Mouse (Mus musculus) limb, embryonic 14.5 days (tissue): Measurements from ENCODE around the gene Adgrf5. TPM values are rescaled to one million over a fixed set of nuclear protein-coding genes. Genes with fewer than 3 reads are reported as not detected.

Experiments used
- ATAC-seq: fragments of 200-750 bp; cut with Nextera tagmentation; 2 replicates; pipeline ENCODE4 v1.8.0; 2017; ENCODE audit warnings: low read depth, moderate number of reproducible peaks, moderate TSS enrichment; ENCODE audit not compliant: low FRiP score
- DNase-seq: peaks from one replicate; pipeline ENCODE4 v3.0.0-alpha.2; 2015; ENCODE audit warnings: low spot score
- H3K27ac ChIP-seq: fragments of 300-500 bp; sonication (generic); replicated peaks from 2 replicates; pipeline ENCODE4 v1.5.1; 2014; ENCODE audit warnings: low read depth, mild to moderate bottlenecking, low read length, moderate library complexity, mixed read lengths
- H3K27me3 ChIP-seq: fragments of 300-500 bp; sonication (generic); 2 replicates; pipeline ENCODE4 v1.6.1; 2014; ENCODE audit warnings: low read length, mixed read lengths; ENCODE audit not compliant: control insufficient read depth, insufficient read depth
- H3K36me3 ChIP-seq: fragments of 300-500 bp; sonication (generic); 2 replicates; pipeline ENCODE4 v1.6.1; 2014; ENCODE audit warnings: mild to moderate bottlenecking, low read length, moderate library complexity, mixed read lengths; ENCODE audit not compliant: control insufficient read depth, insufficient read depth
- H3K4me1 ChIP-seq: fragments of 300-500 bp; sonication (generic); 2 replicates; pipeline ENCODE4 v1.6.1; 2014; ENCODE audit warnings: antibody characterized with exemption, low read length, mixed read lengths; ENCODE audit not compliant: control insufficient read depth, insufficient read depth
- H3K4me2 ChIP-seq: fragments of 300-500 bp; sonication (generic); replicated peaks from 2 replicates; pipeline ENCODE4 v1.6.1; 2014; ENCODE audit warnings: low read depth, mild to moderate bottlenecking, low read length, moderate library complexity; ENCODE audit not compliant: severe bottlenecking
- H3K4me3 ChIP-seq: fragments of 300-500 bp; sonication (generic); replicated peaks from 2 replicates; pipeline ENCODE4 v1.5.1; 2014; ENCODE audit warnings: low read length
- H3K9ac ChIP-seq: fragments of 300-500 bp; sonication (generic); 2 replicates; pipeline ENCODE4 v1.6.1; 2014; ENCODE audit warnings: mild to moderate bottlenecking, low read depth, low read length, moderate library complexity; ENCODE audit not compliant: severe bottlenecking
- H3K9me3 ChIP-seq: fragments of 300-500 bp; sonication (generic); 2 replicates; pipeline ENCODE4 v1.6.1; 2016; ENCODE audit warnings: low read length; ENCODE audit not compliant: control insufficient read depth
- POLR2A ChIP-seq: fragments of 200-500 bp; IDR thresholded peaks from 2 replicates; pipeline ENCODE4 v1.8.0; 2012; ENCODE audit warnings: inconsistent platforms, mild to moderate bottlenecking, moderate library complexity, borderline replicate concordance; ENCODE audit not compliant: insufficient read depth, insufficient read length; ENCODE audit errors: extremely low read depth
- WGBS: fragments of 180-500 bp; shearing (Covaris S2); extraction: QIAGEN DNeasy Blood & Tissue Kit; methylation state at CpG from one replicate; pipeline ENCODE4 v1.1.7; 2014; 5-methylcytosine and 5-hydroxymethylcytosine counted together
- polyA plus RNA-seq, 2 experiments: library from polyadenylated mRNA; depleted of rRNA in 1 of 2; stranded (reverse) in 1 of 2; unstranded in 1 of 2; fragments of >200 nt; fragmentation: Nextera tagmentation in 1 of 2; extraction: Ambion mirVana in 1 of 2; gene quantifications; 2 replicates each; pipeline versions ENCODE4 v1.2.1 to v1.2.3; 2012 to 2014

The Adgrf5 gene
- polyA plus RNA-seq, 2 experiments = 7.7 to 11.9 TPM

- Histone ChIP-seq H3K36me3 (no peaks in the 10 kb centered on the region), H3K9ac (no peak overlapping the region), H3K4me1 (peaks cover 5% of the 10 kb centered on the region; the same call in 1 of the 2 replicates), H3K27ac (no peak overlapping the region), H3K4me3 (no peak overlapping the region), H3K4me2 (no peak overlapping the region), H3K9me3 (no peaks in the 10 kb centered on the region), H3K27me3 (no peaks in the 10 kb centered on the region)
- 0 out of 2 replicates have a peak, but pooled peaks have one; percentile 1 for ATAC-seq
- DNase-seq = no peak
- no peak for TF ChIP-seq POLR2A
- 69% methylated on average over 12 of the region's 12 CpGs for WGBS
These were observed 99.5 kb downstream of the Adgrf5 start for GRCm38 (mm10) chr17:43459737-43460230.

DNA sequence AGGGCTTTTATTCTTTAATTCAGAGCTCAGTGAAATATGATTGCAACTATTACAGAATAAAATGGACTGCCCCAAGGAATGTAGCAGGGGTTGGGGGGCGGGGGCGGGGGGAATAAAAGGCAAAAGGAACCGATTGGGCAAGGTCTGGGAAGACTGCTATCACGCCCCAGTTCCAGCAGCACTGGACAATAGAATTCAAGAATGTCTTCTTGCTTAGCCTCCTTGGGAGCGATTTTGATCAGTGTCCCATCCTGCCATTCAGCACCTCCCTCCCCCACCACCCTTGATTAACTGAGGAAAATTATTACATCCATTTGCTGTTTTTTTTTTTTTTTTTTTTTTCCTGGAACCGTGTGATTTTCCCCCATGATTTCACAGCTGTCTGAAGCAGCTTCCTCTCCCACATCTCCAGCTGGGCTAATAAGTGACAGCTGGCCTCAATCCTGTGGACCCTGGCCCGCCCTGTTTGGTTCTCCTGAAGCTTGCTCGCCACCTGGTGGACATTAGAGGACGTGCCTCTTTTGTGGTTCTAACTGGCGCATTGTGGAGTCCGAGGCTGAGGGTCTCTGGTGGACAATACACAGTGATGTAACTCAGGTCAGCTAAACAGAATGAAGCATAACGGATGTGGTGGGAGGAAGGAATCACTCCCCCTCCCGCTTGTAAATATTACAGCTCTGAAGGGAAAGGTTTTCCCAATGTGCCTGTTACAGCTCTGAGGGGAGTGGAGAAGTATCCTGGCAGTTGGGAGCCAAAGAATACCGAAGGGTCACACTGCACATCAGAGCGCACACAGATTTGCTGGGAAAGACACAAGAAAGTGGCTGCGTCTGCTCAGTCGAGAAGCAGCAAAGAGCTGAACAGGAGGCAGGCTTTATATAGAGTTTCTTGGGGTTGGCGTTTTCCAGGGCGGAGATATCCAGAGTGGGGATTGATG lies 100.3 kb downstream of the Adgrf5 start:
- ATAC-seq (peak; percentile 92), DNase-seq (peak; percentile 95)
- 36% methylated on average over 19 of the region's 19 CpGs for WGBS
- no peak overlapping the region for H3K9ac ChIP-seq
- no peak for TF ChIP-seq POLR2A
- peaks cover 5% of the 10 kb centered on the region; the same call in 1 of the 2 replicates for H3K4me1 ChIP-seq
- H3K36me3 ChIP-seq = no peaks in the 10 kb centered on the region
- H3K4me3 ChIP-seq = no peak overlapping the region
- no peak overlapping the region for H3K27ac ChIP-seq
- 0 out of 2 replicates have a peak overlapping the region, but pooled peaks have one; percentile 3 for H3K4me2 ChIP-seq
- no peaks in the 10 kb centered on the region for H3K9me3 ChIP-seq
- no peaks in the 10 kb centered on the region for H3K27me3 ChIP-seq

DNA sequence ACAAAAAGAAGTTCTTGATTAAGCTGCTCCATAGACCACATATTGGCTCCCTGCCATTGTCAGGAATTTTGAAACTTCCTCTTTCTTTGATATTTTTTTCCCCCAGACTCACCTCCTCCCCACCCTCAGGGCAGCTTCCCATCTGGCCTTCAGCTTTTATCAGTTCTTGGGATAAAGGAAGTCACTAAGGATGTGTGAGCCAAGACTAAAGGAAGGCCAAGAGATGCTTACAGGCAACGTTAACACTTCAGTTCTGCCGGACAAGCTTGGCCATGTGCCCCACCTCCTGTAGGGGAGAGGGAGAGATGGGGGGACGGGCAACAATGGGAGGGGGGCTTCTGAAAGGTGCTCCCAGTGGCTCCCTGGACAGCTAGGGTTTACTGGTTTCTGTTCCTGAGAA lies 109.8 kb downstream of the Adgrf5 start:
- Histone ChIP-seq H3K9ac (no peak overlapping the region), H3K27me3 (no peaks in the 10 kb centered on the region), H3K9me3 (no peaks in the 10 kb centered on the region), H3K4me3 (no peak overlapping the region), H3K4me1 (0 out of 2 replicates have a peak, but pooled peaks cover 6% of the 10 kb centered on the region), H3K4me2 (no peak overlapping the region), H3K27ac (0 out of 2 replicates have a peak overlapping the region, but pooled peaks have one; percentile 8), H3K36me3 (no peaks in the 10 kb centered on the region)
- DNase-seq (no peak), ATAC-seq (no peak)
- no peak for TF ChIP-seq POLR2A
- 12% methylated on average over 3 of the region's 3 CpGs for WGBS

GRCm38 (mm10) chr17:43472558-43472957 lies 112.3 kb downstream of the Adgrf5 start:
- no peak overlapping the region for H3K4me2 ChIP-seq
- TF ChIP-seq POLR2A = no peak
- no peak overlapping the region for H3K9ac ChIP-seq
- DNase-seq (no peak), ATAC-seq (no peak)
- H3K4me3 ChIP-seq = no peak overlapping the region
- no peaks in the 10 kb centered on the region for H3K36me3 ChIP-seq
- H3K9me3 ChIP-seq = no peaks in the 10 kb centered on the region
- no peaks in the 10 kb centered on the region for H3K27me3 ChIP-seq
- H3K27ac ChIP-seq = no peak overlapping the region
- H3K4me1 ChIP-seq = 0 out of 2 replicates have a peak, but pooled peaks cover 6% of the 10 kb centered on the region
- 80% methylated on average over 4 of the region's 4 CpGs for WGBS

DNA sequence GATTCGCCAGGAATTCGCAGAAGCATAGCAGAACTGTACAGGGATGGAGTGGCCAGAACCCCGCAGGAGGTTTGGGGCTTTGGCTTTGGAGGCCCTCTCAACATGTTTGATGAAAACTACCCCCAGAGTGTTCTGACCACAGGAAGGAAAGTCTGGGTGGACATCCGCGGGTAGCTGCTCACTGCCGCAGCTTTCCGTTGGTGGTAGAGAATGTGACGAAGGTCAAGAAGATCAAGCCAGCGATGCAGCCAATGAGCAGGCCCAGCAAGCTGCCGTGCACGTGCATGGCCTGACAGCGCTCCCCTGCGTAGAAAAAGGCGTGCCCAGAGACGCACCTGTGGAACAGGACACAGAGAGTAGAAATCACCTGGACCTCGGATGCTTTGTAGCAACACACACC lies 114.5 kb downstream of the Adgrf5 start:
- WGBS = 90% methylated on average over 16 of the region's 16 CpGs
- no peak overlapping the region for H3K4me2 ChIP-seq
- ATAC-seq = no peak
- no peak for TF ChIP-seq POLR2A
- no peaks in the 10 kb centered on the region for H3K36me3 ChIP-seq
- H3K9me3 ChIP-seq = no peaks in the 10 kb centered on the region
- H3K27me3 ChIP-seq = no peaks in the 10 kb centered on the region
- DNase-seq = no peak
- no peak overlapping the region for H3K9ac ChIP-seq
- H3K4me1 ChIP-seq = 0 out of 2 replicates have a peak, but pooled peaks cover 4% of the 10 kb centered on the region
- no peak overlapping the region for H3K27ac ChIP-seq
- H3K4me3 ChIP-seq = no peak overlapping the region
